Mouse (Mus musculus) stomach, embryonic 15.5 days (tissue): Measurements from ENCODE around the gene Gm20521. TPM values are rescaled to one million over a fixed set of nuclear protein-coding genes. Genes with fewer than 3 reads are reported as not detected.

ENCODE experiments used
- ATAC-seq: fragments of 200-750 bp; cut with Nextera tagmentation; 2 replicates; pipeline ENCODE4 v1.8.0; 2017; ENCODE audit warnings: low read depth, moderate number of reproducible peaks, moderate TSS enrichment; ENCODE audit not compliant: insufficient read depth, low FRiP score
- H3K27ac ChIP-seq: fragments of 300-500 bp; sonication (generic); 2 replicates; pipeline ENCODE4 v1.5.1; 2015; ENCODE audit warnings: mild to moderate bottlenecking, inconsistent platforms
- H3K27me3 ChIP-seq: fragments of 300-500 bp; sonication (generic); replicated peaks from 2 replicates; pipeline ENCODE4 v1.6.1; 2015; ENCODE audit warnings: inconsistent platforms
- H3K36me3 ChIP-seq: fragments of 300-500 bp; sonication (generic); 2 replicates; pipeline ENCODE4 v1.6.1; 2015; ENCODE audit warnings: inconsistent platforms
- H3K4me1 ChIP-seq: fragments of 300-500 bp; sonication (generic); 2 replicates; pipeline ENCODE4 v1.6.1; 2015; ENCODE audit warnings: inconsistent platforms
- H3K4me2 ChIP-seq: fragments of 300-500 bp; sonication (generic); 2 replicates; pipeline ENCODE4 v1.6.1; 2015; ENCODE audit warnings: mild to moderate bottlenecking, inconsistent platforms
- H3K4me3 ChIP-seq: fragments of 300-500 bp; sonication (generic); replicated peaks from 2 replicates; pipeline ENCODE4 v1.5.1; 2015; ENCODE audit warnings: inconsistent platforms
- H3K9ac ChIP-seq: fragments of 300-500 bp; sonication (generic); 2 replicates; pipeline ENCODE4 v1.6.1; 2015; ENCODE audit warnings: inconsistent platforms
- H3K9me3 ChIP-seq: fragments of 300-500 bp; sonication (generic); 2 replicates; pipeline ENCODE4 v1.6.1; 2016; ENCODE audit warnings: inconsistent platforms
- WGBS: fragments of 180-500 bp; shearing (Covaris S2); methylation state at CpG from one replicate; pipeline ENCODE4 v1.1.7; 2015; 5-methylcytosine and 5-hydroxymethylcytosine counted together
- polyA plus RNA-seq: library from polyadenylated mRNA; unstranded; fragments of >200 nt; fragmentation: Nextera tagmentation; extraction: Ambion mirVana; gene quantifications from 2 replicates; pipeline ENCODE4 v1.2.1, GENCODE M21; 2015

The Gm20521 gene
- polyA plus RNA-seq, 1 experiment from 2014 or later, result 0.53 TPM

- under 1% methylated on average over 45 of the region's 54 CpGs for WGBS
Observed at GRCm38 (mm10) chr14:54894296-54895151, 11.3 kb downstream of the Gm20521 start.

GRCm38 (mm10) chr14:54897445-54897844 lies 14.2 kb downstream of the Gm20521 start:
- Histone ChIP-seq H3K27me3 (no peaks in the 10 kb centered on the region), H3K4me3 (no peak overlapping the region), H3K36me3 (peaks cover 15% of the 10 kb centered on the region), H3K9ac (no peak overlapping the region), H3K4me1 (peaks cover 13% of the 10 kb centered on the region; the same call in 1 of the 2 replicates), H3K9me3 (no peaks in the 10 kb centered on the region), H3K27ac (peak overlapping the region; percentile 35; the same call in 1 of the 2 replicates), H3K4me2 (no peak overlapping the region)
- WGBS, result 44% methylated on average over 2 of the region's 2 CpGs
- ATAC-seq, result no peak

More at GRCm38 (mm10) chr14:54894296-54895151, 11.3 kb downstream of the Gm20521 start:
- H3K4me3 ChIP-seq, result peak overlapping the region; percentile 90
- peaks cover 15% of the 10 kb centered on the region for H3K36me3 ChIP-seq
- H3K27me3 ChIP-seq, result no peaks in the 10 kb centered on the region
- peak overlapping the region; percentile 89 for H3K27ac ChIP-seq
- peak overlapping the region; percentile 98 for H3K9ac ChIP-seq
- peak; percentile 47 for ATAC-seq
- H3K9me3 ChIP-seq, result no peaks in the 10 kb centered on the region
- H3K4me1 ChIP-seq, result peaks cover 13% of the 10 kb centered on the region; the same call in 1 of the 2 replicates
- peak overlapping the region; percentile 75 for H3K4me2 ChIP-seq

- ATAC-seq, result 0 out of 2 replicates have a peak, but pooled peaks have one; percentile 36
- no peaks in the 10 kb centered on the region for H3K27me3 ChIP-seq
- no peak overlapping the region for H3K4me3 ChIP-seq
- no peak overlapping the region for H3K9ac ChIP-seq
- peaks cover 21% of the 10 kb centered on the region for H3K36me3 ChIP-seq
- H3K4me2 ChIP-seq, result no peak overlapping the region
- peak overlapping the region; percentile 44; the same call in 1 of the 2 replicates for H3K27ac ChIP-seq
- H3K4me1 ChIP-seq, result peaks cover 10% of the 10 kb centered on the region; the same call in 1 of the 2 replicates
- 0% methylated on average over 3 of the region's 3 CpGs for WGBS
- H3K9me3 ChIP-seq, result no peaks in the 10 kb centered on the region
Observed at GRCm38 (mm10) chr14:54900383-54900782, 17.1 kb downstream of the Gm20521 start.

- no peaks in the 10 kb centered on the region for H3K9me3 ChIP-seq
- H3K9ac ChIP-seq, result no peak overlapping the region
- H3K36me3 ChIP-seq, result peaks cover 21% of the 10 kb centered on the region; the same call in 1 of the 2 replicates
- ATAC-seq, result no peak
- H3K27ac ChIP-seq, result no peak overlapping the region
- WGBS, result 88% methylated on average over 4 of the region's 4 CpGs
- no peak overlapping the region for H3K4me2 ChIP-seq
- H3K27me3 ChIP-seq, result no peaks in the 10 kb centered on the region
- H3K4me1 ChIP-seq, result no peaks in the 10 kb centered on the region
- H3K4me3 ChIP-seq, result no peak overlapping the region
Observed at GRCm38 (mm10) chr14:54903641-54904040, 20.4 kb downstream of the Gm20521 start.

GRCm38 (mm10) chr14:54908682-54909081 lies 25.4 kb downstream of the Gm20521 start:
- no peak overlapping the region for H3K4me3 ChIP-seq
- no peak overlapping the region for H3K27ac ChIP-seq
- no peaks in the 10 kb centered on the region for H3K9me3 ChIP-seq
- peaks cover 27% of the 10 kb centered on the region; the same call in 1 of the 2 replicates for H3K36me3 ChIP-seq
- no peak for ATAC-seq
- peaks cover 3% of the 10 kb centered on the region; the same call in 1 of the 2 replicates for H3K4me1 ChIP-seq
- no peak overlapping the region for H3K9ac ChIP-seq
- H3K4me2 ChIP-seq, result no peak overlapping the region
- 74% methylated on average over 7 of the region's 7 CpGs for WGBS
- no peaks in the 10 kb centered on the region for H3K27me3 ChIP-seq

- Histone ChIP-seq H3K9me3 (no peaks in the 10 kb centered on the region), H3K27ac (peak overlapping the region; percentile 82), H3K36me3 (peaks cover 30% of the 10 kb centered on the region), H3K4me2 (peak overlapping the region; percentile 94), H3K9ac (peak overlapping the region; percentile 83), H3K27me3 (no peaks in the 10 kb centered on the region), H3K4me3 (peak overlapping the region; percentile 93), H3K4me1 (peaks cover 3% of the 10 kb centered on the region; the same call in 1 of the 2 replicates)
- WGBS, result 3% methylated on average over 53 of the region's 69 CpGs
- peak; percentile 38; the same call in 1 of the 2 replicates for ATAC-seq
Observed at GRCm38 (mm10) chr14:54912109-54912850, 29.0 kb downstream of the Gm20521 start.

- H3K27me3 ChIP-seq, result no peaks in the 10 kb centered on the region
- H3K4me2 ChIP-seq, result peak within 1 kb of the TSS; percentile 94
- H3K4me1 ChIP-seq, result peaks cover 3% of the 10 kb centered on the region; the same call in 1 of the 2 replicates
- H3K9me3 ChIP-seq, result no peaks in the 10 kb centered on the region
- under 1% methylated on average over 27 of the region's 28 CpGs for WGBS
- H3K27ac ChIP-seq, result peak within 1 kb of the TSS; percentile 82
- H3K4me3 ChIP-seq, result peak within 1 kb of the TSS; percentile 93
- H3K9ac ChIP-seq, result peak within 1 kb of the TSS; percentile 83
- ATAC-seq, result peak; percentile 82
- peaks cover 28% of the 10 kb centered on the region for H3K36me3 ChIP-seq
Observed at GRCm38 (mm10) chr14:54912886-54913285, 29.6 kb downstream of the Gm20521 start, which contains the start of gene Slc22a17. Slc22a17 (minus strand) TSS chr14:54913132.

GRCm38 (mm10) chr14:54913343-54913742 lies 30.1 kb downstream of the Gm20521 start:
- Histone ChIP-seq H3K27me3 (no peaks in the 10 kb centered on the region), H3K4me3 (peak overlapping the region; percentile 93), H3K9me3 (no peaks in the 10 kb centered on the region), H3K36me3 (peaks cover 26% of the 10 kb centered on the region), H3K27ac (peak overlapping the region; percentile 82; the same call in 1 of the 2 replicates), H3K9ac (peak overlapping the region; percentile 83; the same call in 1 of the 2 replicates), H3K4me1 (peaks cover 3% of the 10 kb centered on the region; the same call in 1 of the 2 replicates), H3K4me2 (peak overlapping the region; percentile 94)
- WGBS, result 11% methylated on average over 10 of the region's 10 CpGs
- ATAC-seq, result no peak

GRCm38 (mm10) chr14:54920076-54920685 lies 36.9 kb downstream of the Gm20521 start:
- H3K27me3 ChIP-seq, result no peaks in the 10 kb centered on the region
- no peaks in the 10 kb centered on the region for H3K9me3 ChIP-seq
- 0 out of 2 replicates have a peak, but pooled peaks cover 6% of the 10 kb centered on the region for H3K4me1 ChIP-seq
- ATAC-seq, result no peak
- no peak overlapping the region for H3K4me3 ChIP-seq
- no peak overlapping the region for H3K9ac ChIP-seq
- H3K36me3 ChIP-seq, result peaks cover 33% of the 10 kb centered on the region
- no peak overlapping the region for H3K27ac ChIP-seq
- H3K4me2 ChIP-seq, result no peak overlapping the region
- WGBS, result 89% methylated on average over 16 of the region's 16 CpGs

- Histone ChIP-seq H3K27ac (peak overlapping the region; percentile 99), H3K9ac (peak overlapping the region; percentile 60; the same call in 1 of the 2 replicates), H3K9me3 (no peaks in the 10 kb centered on the region), H3K27me3 (no peaks in the 10 kb centered on the region), H3K36me3 (0 out of 2 replicates have a peak, but pooled peaks cover 15% of the 10 kb centered on the region), H3K4me1 (peaks cover 27% of the 10 kb centered on the region; the same call in 1 of the 2 replicates), H3K4me3 (peak overlapping the region; percentile 56), H3K4me2 (peak overlapping the region; percentile 89)
- peak; percentile 51 for ATAC-seq
- whole genome bisulfite sequencing, result 12% methylated on average over 7 of the region's 7 CpGs
Observed at GRCm38 (mm10) chr14:54924641-54925348, 41.6 kb downstream of the Gm20521 start.
